Mouse (Mus musculus): Measurements from ENCODE around the gene Siah1b.

Siah1b gene

GRCm38 (mm10) chrX:164032526-164032925 is 43.8 kb downstream of the Siah1b start:
- DNase-seq (ENCODE audit: low spot score): no peak

- DNase-seq (ENCODE audit: low spot score): peak; percentile 94
Measured at GRCm38 (mm10) chrX:164027607-164028289, 48.5 kb downstream of the Siah1b start, which contains the start of gene Car5b. Gene Car5b, minus strand, starts transcription at chrX:164027997.
